Mouse (Mus musculus) embryonic facial prominence, embryonic 12.5 days (tissue): Measurements from ENCODE around the gene Usp39. TPM values are rescaled to one million over a fixed set of nuclear protein-coding genes. Genes with fewer than 3 reads are reported as not detected.

Experiments
- polyA plus RNA-seq: library from polyadenylated mRNA; unstranded; fragments of >200 nt; fragmentation: Nextera tagmentation; extraction: Ambion mirVana; gene quantifications from 2 replicates; pipeline ENCODE4 v1.2.1, GENCODE M21; 2016

Usp39 gene
- polyA plus RNA-seq, 1 experiment from 2014 or later = 64.5 TPM

Other genes starting within 250 kb of the Usp39 start
- 31.0 and 32.5 TPM in 2 replicates for gene St3gal5, start 247.6 kb downstream of the Usp39 start, polyA plus RNA-seq
- 16.4 and 18.6 TPM in 2 replicates for gene Atoh8, start 109.6 kb downstream of the Usp39 start, polyA plus RNA-seq
- not detected in 2 replicates for gene Sftpb, start 40.6 kb downstream of the Usp39 start, polyA plus RNA-seq
- gene 0610030E20Rik, start 2.1 kb upstream of the Usp39 start, polyA plus RNA-seq = 30.0 and 33.0 TPM in 2 replicates
- gene Tmem150a, start 10.3 kb upstream of the Usp39 start, polyA plus RNA-seq = 8.9 and 9.7 TPM in 2 replicates
- 80.2 and 88.0 TPM in 2 replicates for gene Rnf181, start 21.8 kb upstream of the Usp39 start, polyA plus RNA-seq
- gene Vamp5, start 35.3 kb upstream of the Usp39 start, polyA plus RNA-seq = 14.5 and 19.9 TPM in 2 replicates
- gene Vamp8, start 45.5 kb upstream of the Usp39 start, polyA plus RNA-seq = 90.7 and 98.1 TPM in 2 replicates
- gene Ggcx, start 69.1 kb upstream of the Usp39 start, polyA plus RNA-seq = 34.4 and 38.5 TPM in 2 replicates
- 387 and 404 TPM in 2 replicates for gene Mat2a, start 94.4 kb upstream of the Usp39 start, polyA plus RNA-seq
- gene Sh2d6, start 176.5 kb upstream of the Usp39 start, polyA plus RNA-seq = not detected in 2 replicates
- 25.9 and 28.0 TPM in 2 replicates for gene Capg, start 199.2 kb upstream of the Usp39 start, polyA plus RNA-seq